Mouse (Mus musculus): ENCODE data around the gene Trio.

GRCm38 (mm10) chr15:28021591-28022209 is 3.9 kb downstream of the Trio start:
- TF ChIP-seq POLR2A (IDR thresholded peaks at IDR 0.05; ENCODE audit: insufficient read length, low read depth) = no peak
- no peak for TF ChIP-seq TCF12 (IDR thresholded peaks at IDR 0.05; ENCODE audit: insufficient read depth, poor library complexity, severe bottlenecking)
- TF ChIP-seq MAX (IDR thresholded peaks at IDR 0.05; ENCODE audit: low read depth) = no peak
- no peak for TF ChIP-seq USF1 (IDR thresholded peaks at IDR 0.05; ENCODE audit: low read depth)
- no peak for TF ChIP-seq MYOD1 (IDR thresholded peaks at IDR 0.05; ENCODE audit: control insufficient read depth in 1 of 3, insufficient read length in 2 of 3, low read depth in 2 of 3)
- no peak for TF ChIP-seq POLR2AphosphoS2 (IDR thresholded peaks at IDR 0.05; ENCODE audit: insufficient read length, low read depth)
- no peak for TF ChIP-seq REST (IDR thresholded peaks at IDR 0.05; ENCODE audit: insufficient read depth, insufficient read length)

Measured in myocyte (in vitro differentiated cells).